Mouse (Mus musculus): Measurements from ENCODE around the gene Xpc.
A peak's percentile ranks its signal among the peaks of the same experiment; 100 is the strongest.

Gene Xpc

GRCm38 (mm10) chr6:91515545-91516449 lies at the start of gene Xpc, which contains the start of gene Lsm3:
Gene Xpc, minus strand, starts transcription at chr6:91515888.
Gene Lsm3, plus strand, starts transcription at chr6:91515928.
- peak; percentile 91 to 94 for DNase-seq

GRCm38 (mm10) chr6:91563031-91563430 lies 47.3 kb upstream of the Xpc start:
- DNase-seq: no peak

GRCm38 (mm10) chr6:91560186-91560585 lies 44.5 kb upstream of the Xpc start:
- no peak for DNase-seq

GRCm38 (mm10) chr6:91559371-91559770 lies 43.7 kb upstream of the Xpc start:
- no peak for DNase-seq

- no peak for DNase-seq
Measured at GRCm38 (mm10) chr6:91558565-91558964, 42.9 kb upstream of the Xpc start.

- no peak for DNase-seq
Measured at GRCm38 (mm10) chr6:91552693-91553092, 37.0 kb upstream of the Xpc start.

GRCm38 (mm10) chr6:91551671-91552070 lies 36.0 kb upstream of the Xpc start:
- no peak for DNase-seq

GRCm38 (mm10) chr6:91549621-91550020 lies 33.9 kb upstream of the Xpc start:
- DNase-seq: no peak

GRCm38 (mm10) chr6:91547313-91547712 lies 31.6 kb upstream of the Xpc start:
- no peak for DNase-seq

GRCm38 (mm10) chr6:91546241-91546884 lies 30.7 kb upstream of the Xpc start:
- DNase-seq: no peak

- no peak for DNase-seq
Measured at GRCm38 (mm10) chr6:91543056-91543455, 27.4 kb upstream of the Xpc start.

GRCm38 (mm10) chr6:91541276-91541675 lies 25.6 kb upstream of the Xpc start:
- DNase-seq: no peak

GRCm38 (mm10) chr6:91536047-91536765 lies 20.5 kb upstream of the Xpc start:
- no peak for DNase-seq

- no peak for DNase-seq
Measured at GRCm38 (mm10) chr6:91535231-91535630, 19.5 kb upstream of the Xpc start.

- DNase-seq: no peak
Measured at GRCm38 (mm10) chr6:91534268-91534667, 18.6 kb upstream of the Xpc start.

- DNase-seq: no peak
Measured at GRCm38 (mm10) chr6:91533771-91534170, 18.1 kb upstream of the Xpc start.

- DNase-seq: no peak
Measured at GRCm38 (mm10) chr6:91533359-91533758, 17.7 kb upstream of the Xpc start.

- no peak for DNase-seq
Measured at GRCm38 (mm10) chr6:91532661-91533060, 17.0 kb upstream of the Xpc start.

GRCm38 (mm10) chr6:91531276-91531675 lies 15.6 kb upstream of the Xpc start:
- DNase-seq: no peak

GRCm38 (mm10) chr6:91530673-91531072 lies 15.0 kb upstream of the Xpc start:
- no peak for DNase-seq

- no peak for DNase-seq
Measured at GRCm38 (mm10) chr6:91528265-91528664, 12.6 kb upstream of the Xpc start.

GRCm38 (mm10) chr6:91527227-91527860 lies 11.7 kb upstream of the Xpc start:
- no peak for DNase-seq

GRCm38 (mm10) chr6:91525544-91525943 lies 9.9 kb upstream of the Xpc start:
- DNase-seq: no peak

Data from thymus, adult 18-20 months (tissue).